Mouse (Mus musculus) telencephalon, adult 2 months (tissue): ENCODE data around the gene Tmem209.

Experiments used
- DNase-seq: peaks from one replicate; pipeline ENCODE4 v3.0.0-alpha.2; 2011; ENCODE audit warnings: low read depth, low spot score

Tmem209 gene

GRCm38 (mm10) chr6:30538240-30538639 lies 28.7 kb upstream of the Tmem209 start:
- no peak for DNase-seq

GRCm38 (mm10) chr6:30535340-30535739 lies 25.8 kb upstream of the Tmem209 start:
- no peak for DNase-seq

GRCm38 (mm10) chr6:30528800-30529199 lies 19.2 kb upstream of the Tmem209 start:
- DNase-seq = no peak

GRCm38 (mm10) chr6:30526586-30527515 lies 17.3 kb upstream of the Tmem209 start:
- DNase-seq = no peak

GRCm38 (mm10) chr6:30525456-30526332 lies 16.1 kb upstream of the Tmem209 start:
- no peak for DNase-seq

- no peak for DNase-seq
These were observed 10.8 kb upstream of the Tmem209 start for GRCm38 (mm10) chr6:30520400-30520799.

- no peak for DNase-seq
These were observed 4.7 kb upstream of the Tmem209 start for GRCm38 (mm10) chr6:30514242-30514641.

GRCm38 (mm10) chr6:30510291-30510690 lies 708 bp upstream of the Tmem209 start:
- no peak for DNase-seq

GRCm38 (mm10) chr6:30508824-30509223 lies 759 bp downstream of the Tmem209 start:
- no peak for DNase-seq

- no peak for DNase-seq
These were observed 10.5 kb downstream of the Tmem209 start for GRCm38 (mm10) chr6:30499049-30499448.

GRCm38 (mm10) chr6:30486504-30486903 lies 23.1 kb downstream of the Tmem209 start:
- DNase-seq = no peak

- DNase-seq = no peak
These were observed 26.7 kb downstream of the Tmem209 start for GRCm38 (mm10) chr6:30482908-30483307.

GRCm38 (mm10) chr6:30479418-30479817 lies 30.2 kb downstream of the Tmem209 start:
- DNase-seq = no peak

GRCm38 (mm10) chr6:30477784-30478183 lies 31.8 kb downstream of the Tmem209 start:
- DNase-seq = no peak

GRCm38 (mm10) chr6:30477210-30477714 lies 32.3 kb downstream of the Tmem209 start:
- no peak for DNase-seq

GRCm38 (mm10) chr6:30476025-30476765 lies 33.4 kb downstream of the Tmem209 start:
- DNase-seq = no peak

GRCm38 (mm10) chr6:30471706-30472105 lies 37.9 kb downstream of the Tmem209 start:
- no peak for DNase-seq

GRCm38 (mm10) chr6:30469370-30469769 lies 40.2 kb downstream of the Tmem209 start:
- no peak for DNase-seq

- DNase-seq = no peak
These were observed 40.9 kb downstream of the Tmem209 start for GRCm38 (mm10) chr6:30468684-30469083.

- DNase-seq = no peak
These were observed 41.5 kb downstream of the Tmem209 start for GRCm38 (mm10) chr6:30468058-30468457.

- no peak for DNase-seq
These were observed 44.0 kb downstream of the Tmem209 start for GRCm38 (mm10) chr6:30465586-30465985.
